Mouse (Mus musculus) A20 (cell line): Measurements from ENCODE around the gene Golga3.

ENCODE experiments used
- DNase-seq: peaks from one replicate; pipeline ENCODE4 v3.0.0-alpha.2; 2011; ENCODE audit warnings: low read depth, low spot score

Golga3 gene

GRCm38 (mm10) chr5:110231638-110232037 lies 55.1 kb downstream of the Golga3 start:
- peak; percentile 86 for DNase-seq

- peak; percentile 83 for DNase-seq
Measured at GRCm38 (mm10) chr5:110232346-110232745, 55.8 kb downstream of the Golga3 start.

- DNase-seq = no peak
Measured at GRCm38 (mm10) chr5:110244091-110244490, 67.6 kb downstream of the Golga3 start.

GRCm38 (mm10) chr5:110266941-110267340 lies 90.4 kb downstream of the Golga3 start:
- DNase-seq = no peak

GRCm38 (mm10) chr5:110269141-110270101 lies 92.9 kb downstream of the Golga3 start, which contains the start of gene Pgam5:
TSS of gene Pgam5 (minus strand) at chr5:110269913.
- DNase-seq = peak; percentile 97

- no peak for DNase-seq
Measured at GRCm38 (mm10) chr5:110270242-110270641, 93.7 kb downstream of the Golga3 start.

GRCm38 (mm10) chr5:110274147-110274546 lies 97.6 kb downstream of the Golga3 start:
- no peak for DNase-seq

- DNase-seq = no peak
Measured at GRCm38 (mm10) chr5:110274846-110275245, 98.3 kb downstream of the Golga3 start.
